Mouse (Mus musculus) embryonic facial prominence, embryonic 15.5 days (tissue): ENCODE data around the gene Des. TPM values are rescaled to one million over a fixed set of nuclear protein-coding genes. Genes with fewer than 3 reads are reported as not detected.
A peak's percentile ranks its signal among the peaks of the same experiment; 100 is the strongest.

ENCODE experiments used
- ATAC-seq: fragments of 200-750 bp; cut with Nextera tagmentation; 2 replicates; pipeline ENCODE4 v1.8.0; 2017; ENCODE audit warnings: low read depth, moderate TSS enrichment; ENCODE audit not compliant: insufficient number of reproducible peaks, low FRiP score, low TSS enrichment
- H3K27ac ChIP-seq: fragments of 300-500 bp; sonication (generic); replicated peaks from 2 replicates; pipeline ENCODE4 v1.5.1; 2015; ENCODE audit warnings: mild to moderate bottlenecking, inconsistent platforms
- H3K27me3 ChIP-seq: fragments of 300-500 bp; sonication (generic); 2 replicates; pipeline ENCODE4 v1.6.1; 2015; ENCODE audit warnings: inconsistent platforms
- H3K36me3 ChIP-seq: fragments of 300-500 bp; sonication (generic); 2 replicates; pipeline ENCODE4 v1.6.1; 2015; ENCODE audit warnings: mild to moderate bottlenecking, inconsistent platforms
- H3K4me1 ChIP-seq: fragments of 300-500 bp; sonication (generic); 2 replicates; pipeline ENCODE4 v1.6.1; 2015; ENCODE audit warnings: inconsistent platforms
- H3K4me2 ChIP-seq: fragments of 300-500 bp; sonication (generic); replicated peaks from 2 replicates; pipeline ENCODE4 v1.6.1; 2015; ENCODE audit warnings: mild to moderate bottlenecking, inconsistent platforms
- H3K4me3 ChIP-seq: fragments of 300-500 bp; sonication (generic); replicated peaks from 2 replicates; pipeline ENCODE4 v1.5.1; 2015; ENCODE audit warnings: mild to moderate bottlenecking, inconsistent platforms
- H3K9ac ChIP-seq: fragments of 300-500 bp; sonication (generic); 2 replicates; pipeline ENCODE4 v1.6.1; 2015; ENCODE audit warnings: inconsistent platforms
- H3K9me3 ChIP-seq: fragments of 300-500 bp; sonication (generic); replicated peaks from 2 replicates; pipeline ENCODE4 v1.6.1; 2016; ENCODE audit warnings: inconsistent platforms
- WGBS: fragments of 180-500 bp; shearing (Covaris S2); methylation state at CpG from one replicate; pipeline ENCODE4 v1.1.7; 2015; 5-methylcytosine and 5-hydroxymethylcytosine counted together
- polyA plus RNA-seq: library from polyadenylated mRNA; unstranded; fragments of >200 nt; fragmentation: Nextera tagmentation; extraction: Ambion mirVana; gene quantifications from 2 replicates; pipeline ENCODE4 v1.2.1, GENCODE M21; 2015

The Des gene
- polyA plus RNA-seq, 1 experiment from 2014 or later, result 112 TPM

DNA sequence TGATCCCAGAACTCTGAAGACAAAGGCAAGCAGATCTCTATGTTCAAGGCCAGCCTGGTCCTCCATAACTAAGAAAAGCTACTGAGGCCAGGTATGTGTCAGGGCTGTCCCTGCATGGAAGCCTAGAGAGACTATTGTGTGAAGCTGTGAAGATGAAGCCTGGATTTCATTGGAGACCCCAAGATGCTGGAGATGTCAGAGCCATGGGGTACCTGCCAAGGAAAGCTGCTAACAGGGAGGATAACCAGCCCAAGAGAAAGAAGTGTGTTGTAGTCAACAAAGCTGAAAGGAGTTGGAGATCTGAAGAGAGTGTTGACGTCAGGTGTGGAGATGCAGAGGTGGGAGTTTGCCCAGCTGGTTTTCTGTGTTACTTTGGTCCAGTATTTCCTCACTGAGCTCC, 28.9 kb upstream of the Des start:
- H3K4me2 ChIP-seq, result no peak overlapping the region
- no peaks in the 10 kb centered on the region for H3K27me3 ChIP-seq
- no peaks in the 10 kb centered on the region for H3K36me3 ChIP-seq
- no peak overlapping the region for H3K27ac ChIP-seq
- peaks cover 4% of the 10 kb centered on the region for H3K9me3 ChIP-seq
- H3K4me1 ChIP-seq, result no peaks in the 10 kb centered on the region; the same call in 1 of the 2 replicates
- no peak for ATAC-seq
- no peak overlapping the region for H3K9ac ChIP-seq
- no peak overlapping the region for H3K4me3 ChIP-seq
- WGBS, result 50% methylated on average over 1 of the region's 1 CpGs

DNA sequence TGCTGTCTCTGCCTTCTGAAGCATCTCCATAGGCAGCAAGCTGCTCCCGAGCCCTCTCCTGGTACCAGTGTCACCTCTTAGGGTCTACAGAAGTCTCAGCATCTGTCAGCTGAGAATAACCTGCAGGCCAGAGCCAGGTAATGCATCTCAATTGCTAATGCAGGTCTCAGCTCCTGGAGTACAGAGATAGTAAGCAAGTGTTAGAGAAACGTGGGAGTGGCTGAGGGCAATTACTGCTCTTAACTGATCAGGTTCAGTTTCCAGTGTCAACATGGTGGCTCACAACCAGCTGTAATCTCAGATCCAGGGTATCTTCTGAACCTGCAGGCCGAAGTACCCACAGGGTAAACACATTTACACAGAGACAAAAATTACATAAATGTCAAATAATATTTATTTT, 23.7 kb upstream of the Des start:
- Histone ChIP-seq H3K4me2 (no peak overlapping the region), H3K9me3 (no peaks in the 10 kb centered on the region), H3K4me1 (peaks cover 33% of the 10 kb centered on the region), H3K36me3 (no peaks in the 10 kb centered on the region), H3K27me3 (no peaks in the 10 kb centered on the region), H3K27ac (no peak overlapping the region), H3K4me3 (no peak overlapping the region), H3K9ac (no peak overlapping the region)
- ATAC-seq, result no peak
- 63% methylated on average over 3 of the region's 3 CpGs for WGBS

DNA sequence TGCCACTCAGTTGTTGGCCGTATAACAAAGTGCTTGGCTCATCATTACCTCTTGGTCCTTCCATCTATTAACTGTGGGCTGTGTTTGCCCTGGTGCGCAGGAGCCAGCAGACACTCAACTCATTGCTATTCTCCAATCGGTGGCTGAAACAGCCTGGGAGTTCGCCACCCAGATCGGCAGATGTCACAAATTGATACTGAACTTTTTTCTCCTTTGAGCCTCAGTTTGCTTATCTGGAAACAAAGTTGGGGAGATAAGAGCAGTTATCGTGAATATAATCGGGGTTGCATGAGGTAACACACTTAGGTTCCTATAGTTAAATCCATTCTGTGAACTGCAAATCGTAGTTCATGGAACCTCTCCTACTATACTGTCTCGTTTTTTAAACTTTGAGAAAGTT, 23.0 kb upstream of the Des start:
- Histone ChIP-seq H3K4me2 (no peak overlapping the region), H3K4me3 (no peak overlapping the region), H3K27ac (no peak overlapping the region), H3K36me3 (no peaks in the 10 kb centered on the region), H3K9me3 (no peaks in the 10 kb centered on the region), H3K4me1 (peaks cover 35% of the 10 kb centered on the region), H3K9ac (no peak overlapping the region), H3K27me3 (peaks cover under 1% of the 10 kb centered on the region; the same call in 1 of the 2 replicates)
- ATAC-seq, result no peak
- WGBS, result 76% methylated on average over 9 of the region's 9 CpGs

DNA sequence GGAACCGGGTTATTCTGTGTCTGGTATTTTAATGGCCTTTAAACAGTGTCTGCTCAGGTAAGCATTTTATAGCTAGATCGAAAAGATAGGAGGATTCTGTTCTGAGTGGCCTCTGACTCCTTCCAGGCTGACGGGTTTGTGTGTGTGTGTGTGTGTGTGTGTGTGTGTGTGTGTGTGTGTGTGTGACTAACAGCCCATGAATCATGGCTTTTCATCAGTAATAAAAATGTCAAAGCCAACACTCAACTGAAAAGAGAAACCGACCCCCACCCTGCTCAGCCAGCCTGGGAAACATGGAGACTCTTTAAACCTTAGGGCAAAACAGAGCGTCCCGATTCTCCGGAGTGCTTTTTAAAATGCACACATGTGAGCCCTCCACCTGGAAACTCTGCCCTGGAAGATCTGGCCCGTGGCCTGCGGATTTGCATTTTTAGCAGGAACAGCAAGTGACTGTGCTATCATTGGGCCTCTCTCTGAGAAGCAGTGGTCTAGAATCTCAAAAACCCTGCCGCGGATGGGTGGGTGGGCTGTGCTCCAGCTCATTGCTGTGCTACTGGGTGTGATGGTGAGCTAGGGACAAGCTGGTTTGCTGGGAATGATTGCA, 21.9 kb upstream of the Des start:
- H3K9ac ChIP-seq, result no peak overlapping the region

DNA sequence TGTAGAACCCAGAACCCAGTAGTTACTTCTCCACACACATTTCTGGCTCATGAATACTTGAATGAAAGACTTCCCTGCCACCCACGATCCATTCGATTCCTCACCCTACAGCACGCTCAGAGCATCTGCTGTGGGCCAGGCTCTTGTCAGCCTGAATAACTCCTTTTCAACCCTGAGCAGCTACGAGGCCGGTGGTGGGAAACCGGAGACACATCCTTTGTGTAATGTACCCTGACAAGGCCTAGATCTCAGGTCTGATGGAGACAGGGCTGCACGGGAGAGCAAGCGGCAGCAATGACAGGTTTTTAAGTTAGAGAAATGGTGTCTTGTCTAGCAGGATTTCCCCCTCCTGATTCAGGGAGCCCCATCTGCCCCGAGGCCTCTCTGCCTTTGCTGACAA, 20.8 kb upstream of the Des start:
- peaks cover 48% of the 10 kb centered on the region for H3K4me1 ChIP-seq
- H3K9ac ChIP-seq, result no peak overlapping the region
- H3K27me3 ChIP-seq, result peaks cover 3% of the 10 kb centered on the region; the same call in 1 of the 2 replicates
- H3K4me3 ChIP-seq, result no peak overlapping the region
- H3K4me2 ChIP-seq, result peak overlapping the region; percentile 28; the same call in 1 of the 2 replicates
- ATAC-seq, result no peak
- H3K27ac ChIP-seq, result peak overlapping the region; percentile 74
- WGBS, result 15% methylated on average over 9 of the region's 9 CpGs
- H3K9me3 ChIP-seq, result no peaks in the 10 kb centered on the region
- H3K36me3 ChIP-seq, result no peaks in the 10 kb centered on the region

More for the DNA sequence above, 21.9 kb upstream of the Des start:
- ATAC-seq, result no peak
- H3K9me3 ChIP-seq, result no peaks in the 10 kb centered on the region
- H3K4me3 ChIP-seq, result no peak overlapping the region
- 0 out of 2 replicates have a peak overlapping the region, but pooled peaks have one; percentile 4 for H3K4me2 ChIP-seq
- 18% methylated on average over 11 of the region's 11 CpGs for WGBS
- peaks cover 3% of the 10 kb centered on the region; the same call in 1 of the 2 replicates for H3K27me3 ChIP-seq
- H3K4me1 ChIP-seq, result peaks cover 40% of the 10 kb centered on the region
- peak overlapping the region; percentile 67 for H3K27ac ChIP-seq
- H3K36me3 ChIP-seq, result no peaks in the 10 kb centered on the region

DNA sequence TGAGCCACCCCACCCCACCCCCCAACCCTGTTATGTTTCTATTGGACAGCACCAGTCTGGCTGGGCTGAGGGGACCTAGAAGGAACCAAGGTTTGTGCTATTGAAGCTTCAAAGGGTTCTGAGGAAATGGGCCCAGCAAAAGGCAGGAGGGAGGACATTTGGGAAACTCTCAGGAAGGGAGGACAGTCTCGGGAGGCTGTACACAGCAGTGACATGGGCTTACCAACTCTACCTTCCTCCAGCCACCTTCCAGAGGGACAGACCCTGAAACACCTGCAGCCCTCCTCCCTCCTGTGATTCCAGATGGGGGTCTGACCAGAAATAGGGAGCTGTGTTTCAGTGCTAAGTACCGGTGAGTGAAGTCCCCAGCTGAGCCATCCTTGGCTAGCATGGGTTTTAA, 19.6 kb upstream of the Des start:
- H3K27me3 ChIP-seq, result peaks cover 3% of the 10 kb centered on the region; the same call in 1 of the 2 replicates
- no peak overlapping the region for H3K9ac ChIP-seq
- ATAC-seq, result no peak
- H3K9me3 ChIP-seq, result no peaks in the 10 kb centered on the region
- H3K4me1 ChIP-seq, result peaks cover 60% of the 10 kb centered on the region
- 84% methylated on average over 2 of the region's 2 CpGs for WGBS
- H3K4me2 ChIP-seq, result no peak overlapping the region
- 0 out of 2 replicates have a peak overlapping the region, but pooled peaks have one; percentile 11 for H3K27ac ChIP-seq
- no peaks in the 10 kb centered on the region for H3K36me3 ChIP-seq
- H3K4me3 ChIP-seq, result no peak overlapping the region

DNA sequence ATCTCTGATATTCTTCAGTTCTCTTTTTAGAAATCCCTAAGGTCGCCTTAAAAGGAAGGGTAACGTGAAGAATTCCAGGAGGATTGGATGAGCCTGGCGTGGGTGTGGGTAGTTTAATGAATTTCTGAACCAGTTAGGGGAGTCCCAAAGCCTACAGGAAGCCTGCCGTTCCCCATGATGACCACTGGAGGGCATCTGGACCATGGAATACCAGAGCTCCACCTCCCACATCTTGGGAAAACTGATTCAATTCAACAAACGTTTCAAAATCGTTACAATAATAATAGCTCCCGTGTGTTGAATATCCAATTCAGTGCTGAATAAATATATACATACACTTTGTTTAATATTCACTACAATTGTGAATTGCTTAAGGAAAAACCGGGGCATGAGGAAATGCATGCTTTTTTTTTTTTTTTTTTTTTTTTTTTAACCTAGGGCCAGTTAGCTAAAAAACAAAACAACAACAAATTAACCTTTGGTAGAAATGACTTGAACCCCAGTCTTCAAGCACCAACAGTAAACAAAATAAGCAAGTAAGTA, 17.2 kb upstream of the Des start:
- Histone ChIP-seq H3K9me3 (no peaks in the 10 kb centered on the region), H3K27me3 (peaks cover 5% of the 10 kb centered on the region; the same call in 1 of the 2 replicates), H3K9ac (no peak overlapping the region), H3K4me2 (no peak overlapping the region), H3K4me3 (no peak overlapping the region), H3K4me1 (peaks cover 61% of the 10 kb centered on the region), H3K27ac (no peak overlapping the region), H3K36me3 (no peaks in the 10 kb centered on the region)
- ATAC-seq, result no peak
- under 1% methylated on average over 8 of the region's 8 CpGs for WGBS

DNA sequence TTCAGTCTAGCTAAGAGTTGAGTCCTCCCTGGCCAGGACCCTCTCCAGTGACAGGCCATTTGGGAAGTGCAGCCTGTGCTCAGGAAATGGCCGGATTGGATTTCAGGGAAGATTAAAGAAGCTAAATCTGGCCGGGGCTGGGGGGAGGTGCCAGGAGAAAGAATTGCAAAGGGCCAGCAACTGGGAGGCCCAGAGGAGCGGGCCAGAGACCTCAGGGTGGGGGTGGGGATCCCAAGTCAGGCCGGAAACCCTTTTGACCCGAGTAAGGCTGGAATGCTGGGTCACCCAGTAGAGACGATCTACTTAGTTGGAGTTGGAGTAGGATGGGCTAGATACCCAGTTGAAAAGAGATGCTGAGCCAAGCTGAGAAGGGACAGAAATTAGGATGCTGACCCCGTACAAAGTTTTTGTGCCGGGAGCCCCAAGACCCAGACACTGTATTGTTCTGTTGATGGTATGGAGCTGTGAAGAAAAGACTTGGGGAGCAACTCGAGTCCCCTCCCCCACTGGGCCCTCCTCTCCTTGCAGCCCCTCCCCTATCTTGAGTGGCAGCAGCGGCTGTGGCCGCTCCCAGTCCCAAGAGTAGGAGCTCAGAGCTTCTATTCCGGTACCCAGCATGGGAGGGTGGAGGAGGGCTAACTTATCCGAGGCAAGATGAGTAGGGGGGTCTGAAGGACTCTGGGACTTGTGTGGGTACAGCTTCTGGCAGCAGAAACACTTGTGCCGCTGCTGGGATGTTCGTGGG, 15.7 kb upstream of the Des start:
- Histone ChIP-seq H3K4me3 (no peak overlapping the region), H3K9ac (no peak overlapping the region), H3K27ac (peak overlapping the region; percentile 51; the same call in 1 of the 2 replicates), H3K4me1 (peaks cover 51% of the 10 kb centered on the region), H3K27me3 (peaks cover 5% of the 10 kb centered on the region; the same call in 1 of the 2 replicates), H3K9me3 (no peaks in the 10 kb centered on the region), H3K4me2 (no peak overlapping the region), H3K36me3 (no peaks in the 10 kb centered on the region)
- peak; percentile 64 for ATAC-seq
- 11% methylated on average over 15 of the region's 15 CpGs for WGBS

DNA sequence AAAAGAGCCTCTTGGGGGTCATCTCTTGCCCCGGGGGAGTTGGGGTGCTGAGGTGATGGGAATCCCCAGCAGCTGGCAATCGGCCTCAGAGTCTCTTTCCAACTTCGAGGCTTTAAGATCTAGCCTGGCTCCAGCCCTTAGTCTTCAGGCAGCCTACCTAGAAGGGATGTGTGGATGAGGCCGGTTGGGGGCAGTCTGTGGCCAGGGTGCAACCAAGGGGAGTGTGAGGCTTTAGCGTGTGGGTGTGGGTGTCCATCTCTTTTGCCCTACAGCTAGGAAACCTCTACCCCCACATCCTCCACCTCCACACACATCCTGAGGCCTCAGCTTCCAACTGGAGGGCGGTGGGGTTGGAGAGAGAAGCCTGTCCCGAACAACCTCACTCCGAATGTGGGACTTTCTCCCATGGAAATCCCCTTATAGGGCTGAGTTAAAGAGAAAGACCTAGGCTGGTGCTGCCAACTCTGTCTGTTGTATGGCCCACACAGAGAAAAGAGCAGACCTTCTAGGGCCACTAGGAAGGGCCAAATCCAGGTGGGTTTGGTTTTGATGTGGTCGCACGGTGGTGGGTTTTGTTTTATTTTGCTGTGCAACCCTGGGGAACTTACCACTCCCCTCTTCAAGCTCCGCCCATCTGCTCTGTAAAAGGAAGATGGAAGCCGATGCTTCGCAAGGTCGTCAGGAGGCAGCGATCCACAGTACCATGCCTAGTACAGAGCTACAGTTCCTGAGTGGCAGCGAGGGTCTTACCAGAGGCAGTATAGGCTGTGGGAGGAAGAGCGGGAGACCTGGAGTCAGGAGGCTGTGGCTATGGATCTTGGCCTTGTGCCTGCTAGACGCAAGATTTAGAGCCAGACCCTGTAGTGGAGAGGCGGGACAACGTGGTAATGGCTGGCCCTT, 14.8 kb upstream of the Des start:
- H3K27me3 ChIP-seq, result peaks cover 5% of the 10 kb centered on the region; the same call in 1 of the 2 replicates
- 32% methylated on average over 20 of the region's 20 CpGs for WGBS
- H3K36me3 ChIP-seq, result no peaks in the 10 kb centered on the region
- peak overlapping the region; percentile 51; the same call in 1 of the 2 replicates for H3K27ac ChIP-seq
- H3K4me3 ChIP-seq, result no peak overlapping the region
- 0 out of 2 replicates have a peak overlapping the region, but pooled peaks have one; percentile 2 for H3K4me2 ChIP-seq
- peaks cover 45% of the 10 kb centered on the region for H3K4me1 ChIP-seq
- no peaks in the 10 kb centered on the region for H3K9me3 ChIP-seq
- ATAC-seq, result 0 out of 2 replicates have a peak, but pooled peaks have one; percentile 26
- no peak overlapping the region for H3K9ac ChIP-seq

DNA sequence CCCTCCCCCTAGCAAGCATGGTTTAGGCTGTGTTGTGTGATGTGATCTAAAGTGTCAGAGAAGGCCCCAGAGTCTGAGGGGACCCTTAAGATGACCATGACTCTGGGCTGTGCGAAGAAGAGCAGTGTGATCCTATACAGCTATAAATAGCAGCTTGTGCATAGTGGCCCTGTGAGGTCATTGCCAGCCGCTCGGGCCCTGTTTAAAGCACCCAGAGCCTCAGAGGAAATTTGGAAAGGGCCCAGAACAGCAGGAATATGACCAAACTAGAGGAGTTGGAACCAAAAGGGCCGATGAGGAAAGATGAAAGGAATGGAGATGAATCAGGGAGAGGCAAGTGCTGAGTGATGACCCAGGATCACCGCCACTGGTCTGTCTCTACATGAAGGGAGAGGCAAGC, 12.8 kb upstream of the Des start:
- WGBS, result 70% methylated on average over 5 of the region's 5 CpGs

More for the DNA sequence above, 12.8 kb upstream of the Des start:
- Histone ChIP-seq H3K36me3 (no peaks in the 10 kb centered on the region), H3K9ac (no peak overlapping the region), H3K9me3 (no peaks in the 10 kb centered on the region), H3K4me3 (no peak overlapping the region), H3K4me2 (no peak overlapping the region), H3K27ac (no peak overlapping the region), H3K4me1 (peaks cover 32% of the 10 kb centered on the region), H3K27me3 (peaks cover 3% of the 10 kb centered on the region; the same call in 1 of the 2 replicates)
- ATAC-seq, result no peak
